Mouse (Mus musculus): ENCODE measurements around the gene Ankrd22.

GRCm38 (mm10) chr19:34120107-34120731 lies 45.6 kb downstream of the Ankrd22 start:
- no peak for TF ChIP-seq POLR2A (IDR thresholded peaks at IDR 0.05; ENCODE audit: low read depth, low read length)
- no peak for TF ChIP-seq CTCF (IDR thresholded peaks at IDR 0.05; ENCODE audit: borderline replicate concordance, insufficient read depth, low read length)

Measured in embryonic fibroblast, embryonic 13.5 days (primary cell).